Mouse (Mus musculus) cerebellum, adult 11-12 months (tissue): ENCODE measurements around the gene Gorab.

ENCODE experiments used
- DNase-seq: peaks from one replicate; pipeline ENCODE4 v3.0.0; 2022

Gorab gene

GRCm38 (mm10) chr1:163403498-163404126 lies at the start of gene Gorab:
Gene Gorab, minus strand, starts transcription at chr1:163403669.
- peak; percentile 94 for DNase-seq

GRCm38 (mm10) chr1:163443832-163444231 lies 40.4 kb upstream of the Gorab start:
- DNase-seq = no peak

GRCm38 (mm10) chr1:163439002-163439401 lies 35.5 kb upstream of the Gorab start:
- no peak for DNase-seq

DNA sequence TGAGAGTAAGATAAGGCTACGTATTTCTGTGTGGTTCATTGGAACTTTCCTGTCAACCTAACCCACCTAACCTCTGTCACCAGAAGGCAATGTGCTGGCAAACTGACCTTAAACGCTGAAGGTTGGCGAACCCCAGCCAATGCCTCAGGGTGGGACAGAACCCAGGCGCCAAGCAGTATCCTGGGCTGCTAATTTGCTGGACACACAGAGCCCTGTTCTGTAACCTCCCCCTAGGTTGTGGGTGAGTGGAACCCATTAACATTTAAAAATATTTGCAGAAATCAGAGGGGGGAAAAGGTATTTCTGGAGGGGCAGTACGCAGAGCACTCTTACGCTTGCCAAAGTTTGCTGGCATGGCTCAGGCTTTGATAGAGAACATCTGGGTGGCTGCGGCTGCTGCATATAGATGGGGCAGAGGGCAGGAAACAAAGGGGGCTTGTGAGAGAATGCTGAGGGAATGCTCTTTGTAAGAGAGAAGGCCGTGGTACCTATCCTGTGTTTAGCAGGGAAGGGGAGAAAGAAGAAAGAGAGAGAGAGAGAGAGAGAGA lies 20.1 kb upstream of the Gorab start:
- no peak for DNase-seq

DNA sequence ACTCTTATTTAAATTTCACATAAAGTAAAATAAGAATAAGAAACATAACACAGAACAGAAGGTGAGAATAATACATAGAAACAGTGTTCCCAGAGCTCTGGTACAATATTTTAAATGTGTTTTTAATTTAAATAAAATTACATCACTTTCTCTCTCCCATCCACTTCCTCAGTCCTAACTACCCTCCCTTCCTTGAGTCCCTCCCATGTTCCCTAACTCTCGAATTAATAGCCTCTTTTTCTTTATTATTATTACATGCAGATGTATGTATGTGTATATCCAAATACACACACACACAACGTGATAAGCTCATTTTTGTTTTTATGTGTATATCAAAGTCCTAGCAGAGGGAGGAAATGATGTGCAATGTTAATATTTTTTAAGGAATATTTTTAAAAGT lies 13.7 kb upstream of the Gorab start:
- DNase-seq = no peak

DNA sequence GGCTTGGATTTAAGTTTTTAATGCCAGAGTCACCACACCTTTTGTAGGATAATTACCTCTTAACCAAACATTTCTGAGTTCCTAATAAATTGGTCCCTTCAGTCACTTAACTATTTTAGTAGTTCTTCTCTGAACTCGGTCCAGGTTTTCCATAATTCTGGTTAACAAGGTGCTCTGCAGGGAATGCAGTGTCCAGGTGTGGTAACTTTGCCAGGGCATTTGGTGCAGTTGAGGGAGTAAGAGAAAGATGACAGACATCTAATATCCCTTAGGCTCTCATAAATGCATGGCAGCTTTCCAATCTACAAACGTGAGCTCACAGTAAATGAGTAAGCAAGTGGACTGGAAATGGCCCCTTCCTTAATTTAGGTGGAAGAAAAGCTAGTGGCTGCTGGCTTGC lies 10.7 kb upstream of the Gorab start:
- no peak for DNase-seq

GRCm38 (mm10) chr1:163406203-163406602 lies 2.7 kb upstream of the Gorab start:
- DNase-seq = no peak

DNA sequence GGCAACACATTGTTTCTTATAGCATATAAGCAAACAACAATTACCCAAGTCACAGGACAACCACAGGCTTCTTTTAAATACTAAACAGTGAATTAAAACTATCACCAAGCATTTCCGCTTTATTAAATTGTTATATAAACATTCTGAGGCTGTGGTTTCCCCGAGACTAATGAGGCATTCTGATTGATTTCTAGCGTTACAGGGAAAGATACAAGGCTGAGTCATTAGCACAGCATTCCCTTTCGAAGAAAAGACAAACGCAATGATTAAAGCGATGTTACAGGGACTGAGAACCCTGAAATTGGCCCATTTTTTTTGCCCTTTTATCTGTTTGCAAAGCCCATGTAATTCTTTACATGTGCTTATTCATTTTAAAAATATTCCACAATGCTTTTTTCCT lies 12.1 kb downstream of the Gorab start:
- DNase-seq = no peak

DNA sequence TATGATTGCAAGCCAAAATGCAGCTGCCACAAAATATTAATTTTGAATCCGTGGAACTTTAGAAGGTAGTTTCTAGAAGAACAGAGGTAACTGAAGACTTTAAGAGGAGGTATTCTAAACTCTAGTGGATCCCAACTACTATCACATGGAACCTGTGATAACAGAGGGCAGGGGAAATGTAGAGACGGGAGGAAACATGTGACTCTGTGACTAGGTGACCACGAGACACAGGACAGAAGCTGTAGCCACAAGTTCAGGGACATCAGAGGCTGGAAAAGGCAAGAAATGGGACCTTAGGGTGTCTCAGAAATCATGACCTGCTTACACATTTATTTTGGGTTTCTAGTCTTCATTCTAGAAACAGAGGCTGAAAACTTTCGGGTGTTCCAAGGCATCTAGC lies 13.4 kb downstream of the Gorab start:
- DNase-seq = no peak

DNA sequence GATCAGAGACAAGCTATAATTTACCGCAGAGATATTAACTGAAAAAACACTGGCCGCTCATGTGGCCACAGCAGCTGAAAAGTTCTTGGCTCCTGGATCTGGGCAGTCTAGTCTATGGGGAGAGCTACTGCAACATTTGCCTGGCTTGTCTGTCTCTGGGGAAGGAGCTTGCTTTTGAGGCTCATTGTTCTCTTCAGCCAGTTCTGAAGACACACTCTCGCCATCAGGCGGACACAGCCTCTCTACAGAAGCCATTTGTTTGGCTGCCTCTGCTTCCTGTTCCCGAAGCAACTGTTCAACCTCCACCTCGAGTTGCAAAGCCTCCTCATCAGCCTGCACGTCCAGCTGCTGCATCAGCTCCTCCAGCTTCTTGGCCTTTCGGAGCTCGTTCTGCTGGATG lies 17.3 kb downstream of the Gorab start:
- DNase-seq = no peak

- DNase-seq = no peak
Measured at GRCm38 (mm10) chr1:163383442-163384027, 19.9 kb downstream of the Gorab start.

- no peak for DNase-seq
Measured at GRCm38 (mm10) chr1:163382048-163382719, 21.3 kb downstream of the Gorab start.

GRCm38 (mm10) chr1:163380591-163380990 lies 22.9 kb downstream of the Gorab start:
- DNase-seq = no peak

- no peak for DNase-seq
Measured at GRCm38 (mm10) chr1:163380072-163380471, 23.4 kb downstream of the Gorab start.

GRCm38 (mm10) chr1:163377924-163378323 lies 25.5 kb downstream of the Gorab start:
- no peak for DNase-seq

GRCm38 (mm10) chr1:163376818-163377581 lies 26.5 kb downstream of the Gorab start:
- no peak for DNase-seq

- no peak for DNase-seq
Measured at GRCm38 (mm10) chr1:163374455-163374854, 29.0 kb downstream of the Gorab start.

DNA sequence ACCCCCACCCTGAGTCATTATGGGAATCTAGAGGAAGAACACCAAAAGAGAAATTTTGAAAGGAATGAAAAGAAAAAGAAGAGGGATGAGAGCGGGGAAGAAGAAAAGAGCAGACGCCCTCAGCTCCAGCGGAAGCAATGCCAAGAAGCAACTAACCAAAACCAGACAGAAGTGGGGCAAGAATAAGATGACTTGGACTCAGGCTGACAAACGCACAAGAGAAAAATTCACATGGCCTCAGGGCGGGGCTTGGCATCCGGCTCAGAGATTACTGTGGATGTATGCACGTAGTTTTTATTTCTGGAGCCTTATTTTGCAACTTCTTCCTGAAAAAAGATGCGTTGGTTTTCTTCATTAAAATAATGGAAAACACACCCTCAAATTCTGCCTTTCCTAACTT lies 41.3 kb downstream of the Gorab start:
- no peak for DNase-seq

GRCm38 (mm10) chr1:163361376-163361775 lies 42.1 kb downstream of the Gorab start:
- no peak for DNase-seq

- DNase-seq = no peak
Measured at GRCm38 (mm10) chr1:163360796-163361195, 42.7 kb downstream of the Gorab start.

GRCm38 (mm10) chr1:163359521-163359920 lies 43.9 kb downstream of the Gorab start:
- no peak for DNase-seq

GRCm38 (mm10) chr1:163358165-163358564 lies 45.3 kb downstream of the Gorab start:
- DNase-seq = no peak

DNA sequence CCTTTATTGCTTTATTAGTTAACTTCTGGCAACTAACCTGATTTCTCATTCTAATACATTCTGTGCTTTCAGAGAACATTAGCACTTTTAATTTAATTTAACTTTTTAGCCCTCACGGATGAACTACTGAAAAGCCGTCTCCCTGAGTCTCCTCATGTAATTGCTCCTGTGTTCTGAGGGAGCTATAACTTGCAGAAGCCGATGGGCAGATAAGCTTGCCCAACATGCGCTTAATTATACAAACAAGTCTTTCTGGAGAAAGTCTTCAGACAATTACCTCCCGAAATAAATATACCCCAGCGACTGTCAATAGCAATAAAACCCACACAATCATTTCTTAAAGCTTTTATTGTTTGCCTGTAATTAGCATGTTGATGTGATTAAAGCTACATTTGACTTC lies 45.7 kb downstream of the Gorab start:
- no peak for DNase-seq
